Mouse (Mus musculus) ES-Bruce4 (cell line): ENCODE measurements at regions not wholly inside any gene's neighbourhood (a gene's known extent, or its start where the extent isn't known, plus 50 kb on each side); places are given as distances from the start of the nearest gene placed in this dataset.

Experiments used
- H3K27ac ChIP-seq: 2 replicates; pipeline ENCODE4 v1.5.1; 2012; ENCODE audit warnings: low read length, inconsistent platforms; ENCODE audit not compliant: insufficient read depth
- H3K27me3 ChIP-seq: 2 replicates; pipeline ENCODE4 v1.6.1; 2012; ENCODE audit warnings: mild to moderate bottlenecking, low read length, inconsistent platforms; ENCODE audit not compliant: control insufficient read depth, poor library complexity, insufficient read depth, severe bottlenecking
- H3K36me3 ChIP-seq: 2 replicates; pipeline ENCODE4 v1.6.1; 2012; ENCODE audit warnings: inconsistent platforms, mild to moderate bottlenecking, low read length, moderate library complexity; ENCODE audit not compliant: control insufficient read depth, poor library complexity, insufficient read depth, severe bottlenecking
- H3K4me1 ChIP-seq: one replicate; pipeline ENCODE4 v1.8.1; 2011; ENCODE audit warnings: low read length; ENCODE audit not compliant: control insufficient read depth, insufficient read depth
- H3K4me3 ChIP-seq: 2 replicates; pipeline ENCODE4 v1.5.1; 2011; ENCODE audit warnings: low read depth, mild to moderate bottlenecking, low read length
- H3K9ac ChIP-seq: 2 replicates; pipeline ENCODE4 v1.6.1; 2012; ENCODE audit warnings: low read depth, mild to moderate bottlenecking, inconsistent platforms; ENCODE audit not compliant: poor library complexity, severe bottlenecking
- H3K9me3 ChIP-seq: replicated peaks from 2 replicates; pipeline ENCODE4 v1.6.1; 2012; ENCODE audit warnings: mild to moderate bottlenecking, low read length, inconsistent platforms; ENCODE audit not compliant: control insufficient read depth, poor library complexity, insufficient read depth, severe bottlenecking
- CTCF ChIP-seq: IDR thresholded peaks from one replicate; pipeline ENCODE4 v1.8.1; 2011; ENCODE audit warnings: low read depth, low read length
- EP300 ChIP-seq: IDR thresholded peaks from 2 replicates; pipeline ENCODE4 v1.6.1; 2011; ENCODE audit warnings: low read depth, low read length; ENCODE audit not compliant: insufficient read depth
- POLR2A ChIP-seq: IDR thresholded peaks from one replicate; pipeline ENCODE4 v1.8.1; 2011; ENCODE audit warnings: low read length; ENCODE audit not compliant: insufficient read depth

- TF ChIP-seq EP300 = no peak
- TF ChIP-seq CTCF = no peak
- no peak for TF ChIP-seq POLR2A
- Histone ChIP-seq H3K27me3 (no peaks in the 10 kb centered on the region), H3K4me1 (no peaks in the 10 kb centered on the region), H3K4me3 (peak overlapping the region; percentile 5; the same call in 1 of the 2 replicates), H3K27ac (no peak overlapping the region), H3K9me3 (no peaks in the 10 kb centered on the region), H3K9ac (no peak overlapping the region), H3K36me3 (no peaks in the 10 kb centered on the region)
These were observed 250.5 kb upstream of the Irx4 start for GRCm38 (mm10) chr13:73009547-73010475.

- H3K4me1 ChIP-seq = no peaks in the 10 kb centered on the region
- H3K4me3 ChIP-seq = no peak overlapping the region
- H3K36me3 ChIP-seq = no peaks in the 10 kb centered on the region
- H3K27ac ChIP-seq = no peak overlapping the region
- no peak for TF ChIP-seq EP300
- TF ChIP-seq POLR2A = no peak
- TF ChIP-seq CTCF = no peak
- H3K9ac ChIP-seq = no peak overlapping the region
- H3K9me3 ChIP-seq = no peaks in the 10 kb centered on the region
- no peaks in the 10 kb centered on the region; the same call in 1 of the 2 replicates for H3K27me3 ChIP-seq
These were observed 241.1 kb upstream of the Irx4 start for GRCm38 (mm10) chr13:73019181-73019580.

- H3K27ac ChIP-seq = no peak overlapping the region
- H3K27me3 ChIP-seq = no peaks in the 10 kb centered on the region
- no peaks in the 10 kb centered on the region for H3K4me1 ChIP-seq
- TF ChIP-seq CTCF = no peak
- no peak for TF ChIP-seq POLR2A
- no peak for TF ChIP-seq EP300
- H3K9me3 ChIP-seq = no peaks in the 10 kb centered on the region; the same call in none of the 2 replicates
- H3K36me3 ChIP-seq = no peaks in the 10 kb centered on the region
- no peak overlapping the region for H3K9ac ChIP-seq
- H3K4me3 ChIP-seq = no peak overlapping the region
These were observed 229.1 kb upstream of the Irx4 start for GRCm38 (mm10) chr13:73031217-73031616.

GRCm38 (mm10) chr13:73033055-73033454 lies 227.2 kb upstream of the Irx4 start:
- Histone ChIP-seq H3K27ac (no peak overlapping the region), H3K36me3 (no peaks in the 10 kb centered on the region), H3K4me1 (no peaks in the 10 kb centered on the region), H3K9ac (no peak overlapping the region), H3K9me3 (no peaks in the 10 kb centered on the region; the same call in none of the 2 replicates), H3K4me3 (no peak overlapping the region), H3K27me3 (no peaks in the 10 kb centered on the region)
- TF ChIP-seq POLR2A = no peak
- peak; percentile 93 for TF ChIP-seq CTCF

- H3K4me1 ChIP-seq = no peaks in the 10 kb centered on the region
- H3K9ac ChIP-seq = no peak overlapping the region
- H3K27ac ChIP-seq = no peak overlapping the region
- TF ChIP-seq EP300 (no peak), POLR2A (no peak), CTCF (no peak)
- no peaks in the 10 kb centered on the region for H3K27me3 ChIP-seq
- no peak overlapping the region for H3K4me3 ChIP-seq
- H3K36me3 ChIP-seq = no peaks in the 10 kb centered on the region
- no peaks in the 10 kb centered on the region; the same call in 1 of the 2 replicates for H3K9me3 ChIP-seq
These were observed 226.0 kb upstream of the Irx4 start for GRCm38 (mm10) chr13:73034065-73034831.

- TF ChIP-seq POLR2A (no peak), EP300 (no peak), CTCF (no peak)
- no peaks in the 10 kb centered on the region for H3K27me3 ChIP-seq
These were observed 225.4 kb upstream of the Irx4 start for GRCm38 (mm10) chr13:73034886-73035285.

More at GRCm38 (mm10) chr13:73034886-73035285, 225.4 kb upstream of the Irx4 start:
- Histone ChIP-seq H3K4me1 (no peaks in the 10 kb centered on the region), H3K27ac (no peak overlapping the region), H3K9ac (no peak overlapping the region), H3K9me3 (no peaks in the 10 kb centered on the region; the same call in 1 of the 2 replicates), H3K4me3 (no peak overlapping the region), H3K36me3 (no peaks in the 10 kb centered on the region)
